Mouse (Mus musculus): ENCODE results near the gene Zfand2b. TPM values are rescaled to one million over a fixed set of nuclear protein-coding genes. Genes with fewer than 3 reads are reported as not detected.

The Zfand2b gene
- 36.7 and 38.0 TPM in 2 replicates for polyA plus RNA-seq (2014; fragmentation: Nextera tagmentation; extraction: Ambion mirVana)

DNA sequence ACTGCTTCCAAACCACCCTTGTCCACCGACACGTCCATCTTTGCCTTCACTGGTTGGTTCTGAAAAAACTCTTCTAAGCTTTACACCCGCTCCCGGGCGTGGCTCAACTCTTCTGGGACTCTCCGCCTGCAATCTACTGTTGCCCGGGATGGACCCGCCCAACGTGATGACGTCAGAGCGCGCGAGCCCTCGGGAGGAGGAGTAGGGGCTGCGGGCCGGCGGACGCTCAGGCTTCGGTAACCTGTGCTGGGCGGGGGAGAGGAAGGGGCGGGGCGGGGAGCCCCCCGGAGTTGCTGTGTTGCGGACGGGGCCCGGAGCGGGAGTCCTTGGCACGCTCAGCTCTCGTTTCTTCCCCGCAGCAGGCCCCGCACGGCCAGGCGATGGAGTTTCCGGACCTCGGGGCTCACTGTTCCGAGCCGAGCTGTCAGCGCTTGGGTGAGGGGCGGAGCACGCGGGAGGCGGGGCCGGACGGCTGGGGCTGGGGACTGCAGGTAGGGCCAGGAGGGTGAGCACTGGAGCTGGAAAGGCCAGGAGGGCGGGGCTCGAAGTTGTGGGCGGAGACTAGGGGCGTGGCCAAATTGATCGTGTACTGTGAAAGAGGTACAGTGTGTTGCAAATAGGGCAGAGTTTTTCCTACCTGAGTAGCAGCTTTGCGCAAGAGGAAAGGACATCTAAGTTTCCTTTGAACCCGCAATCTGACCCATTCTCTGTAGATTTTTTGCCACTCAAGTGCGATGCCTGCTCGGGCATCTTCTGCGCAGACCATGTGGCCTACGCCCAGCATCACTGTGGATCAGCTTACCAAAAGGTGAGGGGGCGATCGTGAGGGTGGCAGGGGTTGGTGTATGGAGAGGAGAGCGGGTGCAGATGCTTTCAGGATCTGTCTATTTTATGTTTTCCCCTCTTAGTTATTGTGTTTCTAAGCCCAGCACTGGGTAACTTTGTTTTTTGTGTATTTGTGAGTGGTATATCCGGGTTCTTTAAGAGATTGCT is at the start of gene Zfand2b:
Gene Zfand2b, plus strand, starts transcription at position 175 of the 993 bp plus-strand sequence.
- DNase-seq (ENCODE audit: low spot score): peak; percentile 92
- no peaks in the 10 kb centered on the region for H3K9me3 ChIP-seq (ENCODE audit: control insufficient read depth, low read length)
- peak within 1 kb of the TSS; percentile 80 for H3K9ac ChIP-seq
- peaks cover 9% of the 10 kb centered on the region for H3K4me1 ChIP-seq (replicated peaks; ENCODE audit: control insufficient read depth, insufficient read depth, low read length)
- no peaks in the 10 kb centered on the region for H3K27me3 ChIP-seq (ENCODE audit: control insufficient read depth, insufficient read depth, low read length)
- 1% methylated on average over 57 of the region's 59 CpGs for whole genome bisulfite sequencing
- ATAC-seq (ENCODE audit: low FRiP score): peak; percentile 97
- peak within 1 kb of the TSS; percentile 88 for H3K27ac ChIP-seq
- peak within 1 kb of the TSS; percentile 79 for H3K4me3 ChIP-seq (replicated peaks; ENCODE audit: low read length)
- peak within 1 kb of the TSS; percentile 68 for H3K4me2 ChIP-seq (replicated peaks)
- H3K36me3 ChIP-seq (replicated peaks; ENCODE audit: control insufficient read depth, insufficient read depth): peaks cover 39% of the 10 kb centered on the region

DNA sequence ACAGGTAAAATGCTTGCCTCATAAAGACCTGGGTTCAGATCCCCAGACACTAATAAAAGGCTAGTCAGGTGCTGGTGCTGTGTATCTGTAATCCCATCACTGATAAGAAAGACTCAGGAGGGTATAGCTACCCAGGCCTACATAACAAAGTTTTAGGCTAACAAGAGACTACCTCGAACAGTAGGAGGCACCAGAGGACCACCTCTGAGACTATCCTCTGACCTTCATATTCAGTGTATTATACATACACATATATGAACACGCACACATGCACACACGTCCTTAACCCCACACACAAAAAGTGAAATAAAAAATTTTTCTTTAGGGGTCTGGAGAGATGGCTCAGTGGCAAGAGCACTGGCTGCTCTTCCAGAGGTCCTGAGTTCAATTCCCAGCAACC is 46.2 kb upstream of the Zfand2b start:
- H3K4me3 ChIP-seq (replicated peaks; ENCODE audit: low read length): no peak overlapping the region
- DNase-seq (ENCODE audit: low spot score) (no peak), ATAC-seq (ENCODE audit: low FRiP score) (no peak)
- H3K4me2 ChIP-seq (replicated peaks): no peak overlapping the region
- H3K27me3 ChIP-seq (ENCODE audit: control insufficient read depth, insufficient read depth, low read length): no peaks in the 10 kb centered on the region
- peaks cover 3% of the 10 kb centered on the region; the same call in 1 of the 2 replicates for H3K4me1 ChIP-seq (replicated peaks; ENCODE audit: control insufficient read depth, insufficient read depth, low read length)
- H3K9me3 ChIP-seq (ENCODE audit: control insufficient read depth, low read length): no peaks in the 10 kb centered on the region
- 86% methylated on average over 3 of the region's 3 CpGs for WGBS
- H3K36me3 ChIP-seq (replicated peaks; ENCODE audit: control insufficient read depth, insufficient read depth): no peaks in the 10 kb centered on the region
- H3K9ac ChIP-seq: no peak overlapping the region
- no peak overlapping the region for H3K27ac ChIP-seq

DNA sequence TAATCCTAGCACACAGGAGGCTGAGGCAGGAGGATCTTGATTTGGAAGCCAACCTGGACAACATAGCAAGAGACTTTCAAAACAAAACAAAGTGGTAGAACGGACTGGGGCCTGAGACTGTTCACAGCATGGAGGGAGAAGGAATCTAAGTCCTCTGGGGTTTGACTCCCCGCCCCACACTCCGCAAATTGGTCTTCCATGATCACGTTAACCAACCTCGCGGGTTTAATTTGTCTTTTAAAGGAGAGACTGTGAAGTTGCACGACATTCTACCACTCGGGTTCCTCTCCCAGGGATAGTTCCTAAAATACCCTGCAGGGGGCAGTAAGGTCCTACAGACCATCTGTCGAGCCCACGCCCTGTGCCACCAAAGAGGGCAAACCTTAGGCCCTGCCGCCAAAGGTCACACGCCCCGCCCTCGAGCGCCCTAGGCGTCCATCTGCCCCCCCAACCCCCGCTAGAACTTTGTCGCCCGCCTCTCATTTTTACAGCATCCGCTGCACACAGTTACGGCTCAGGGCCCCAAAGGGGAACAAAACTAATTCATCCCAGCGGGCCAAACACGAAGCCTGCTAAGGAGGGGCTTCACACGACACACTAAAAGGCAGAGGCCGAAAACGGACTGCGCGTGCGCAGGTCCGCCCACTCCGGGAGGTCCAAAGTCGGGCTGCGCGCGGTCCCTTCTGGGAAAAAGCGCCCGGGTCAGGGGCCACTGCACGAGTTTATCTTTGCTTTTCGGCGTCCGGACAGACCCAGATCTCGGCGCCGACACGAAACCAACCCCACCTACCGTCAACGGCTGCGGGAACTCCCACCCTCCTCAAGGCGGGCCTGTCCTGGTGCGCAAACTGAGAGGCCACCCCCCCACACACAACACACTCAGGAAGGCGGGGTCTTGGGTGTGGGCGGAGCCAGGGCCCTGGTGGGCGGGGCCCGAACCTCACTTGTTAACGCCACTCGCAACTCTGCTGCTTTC is 43.8 kb upstream of the Zfand2b start, which contains the start of gene Nhej1:
Gene Nhej1, minus strand, starts transcription at position 855 of the 976 bp plus-strand sequence.
- H3K4me3 ChIP-seq (replicated peaks; ENCODE audit: low read length): peak within 1 kb of the TSS; percentile 58

DNA sequence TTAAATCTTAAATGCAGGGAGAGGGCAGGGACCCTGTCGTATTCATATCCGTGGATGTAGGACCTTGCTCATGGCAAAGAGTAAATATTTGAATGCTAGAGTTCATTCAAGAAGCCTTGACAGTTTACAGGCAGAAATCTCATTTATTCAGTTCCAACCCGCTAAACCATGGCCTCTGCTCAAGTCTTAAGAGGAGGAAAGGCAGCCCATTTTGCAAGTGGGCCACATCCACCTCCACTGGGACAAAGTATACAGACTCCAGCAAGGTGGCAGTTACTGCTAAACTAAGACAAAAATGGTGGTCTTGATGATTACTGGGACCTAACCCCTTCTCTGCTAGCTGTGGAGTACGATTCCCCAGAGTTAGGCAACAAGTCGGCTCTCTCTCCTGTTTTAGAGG is 43.0 kb upstream of the Zfand2b start:
- H3K4me1 ChIP-seq (replicated peaks; ENCODE audit: control insufficient read depth, insufficient read depth, low read length): peaks cover 3% of the 10 kb centered on the region; the same call in 1 of the 2 replicates
- peak overlapping the region; percentile 60 for H3K4me2 ChIP-seq (replicated peaks)
- no peaks in the 10 kb centered on the region for H3K36me3 ChIP-seq (replicated peaks; ENCODE audit: control insufficient read depth, insufficient read depth)
- 40% methylated on average over 5 of the region's 5 CpGs for WGBS
- ATAC-seq (ENCODE audit: low FRiP score) (no peak), DNase-seq (ENCODE audit: low spot score) (no peak)
- H3K9me3 ChIP-seq (ENCODE audit: control insufficient read depth, low read length): no peaks in the 10 kb centered on the region
- H3K4me3 ChIP-seq (replicated peaks; ENCODE audit: low read length): peak overlapping the region; percentile 58
- H3K9ac ChIP-seq: peak overlapping the region; percentile 64
- H3K27ac ChIP-seq: peak overlapping the region; percentile 92; the same call in 1 of the 2 replicates
- no peaks in the 10 kb centered on the region for H3K27me3 ChIP-seq (ENCODE audit: control insufficient read depth, insufficient read depth, low read length)

More for the DNA sequence above, 43.8 kb upstream of the Zfand2b start, which contains the start of gene Nhej1:
- Histone ChIP-seq H3K9ac (peak within 1 kb of the TSS; percentile 64), H3K36me3 (replicated peaks; ENCODE audit: control insufficient read depth, insufficient read depth) (no peaks in the 10 kb centered on the region), H3K27me3 (ENCODE audit: control insufficient read depth, insufficient read depth, low read length) (no peaks in the 10 kb centered on the region), H3K27ac (peak within 1 kb of the TSS; percentile 92), H3K9me3 (ENCODE audit: control insufficient read depth, low read length) (no peaks in the 10 kb centered on the region), H3K4me2 (replicated peaks) (peak within 1 kb of the TSS; percentile 60), H3K4me1 (replicated peaks; ENCODE audit: control insufficient read depth, insufficient read depth, low read length) (peaks cover 3% of the 10 kb centered on the region; the same call in 1 of the 2 replicates)
- DNase-seq (ENCODE audit: low spot score) (peak; percentile 98), ATAC-seq (ENCODE audit: low FRiP score) (peak; percentile 95)
- 2% methylated on average over 56 of the region's 56 CpGs for WGBS

DNA sequence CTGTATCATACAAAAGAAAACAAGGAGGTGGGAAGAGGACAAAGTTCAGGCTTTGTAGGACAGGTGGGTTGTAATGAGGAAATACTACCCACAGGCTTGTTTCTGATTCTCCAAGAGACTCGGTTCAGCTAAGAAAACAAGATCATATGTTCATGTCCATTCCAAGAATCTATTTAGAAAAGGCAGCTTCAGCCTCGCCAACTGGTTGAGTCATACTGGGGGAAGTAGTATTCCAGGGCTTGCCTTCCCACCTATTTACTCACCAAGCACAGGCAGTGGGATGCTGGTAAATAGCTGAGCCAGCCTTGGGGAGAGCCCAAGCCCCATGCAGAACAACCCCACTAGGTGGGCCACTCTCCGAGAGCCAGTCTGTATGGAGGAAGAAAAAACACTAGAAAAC is 39.8 kb upstream of the Zfand2b start:
- ATAC-seq (ENCODE audit: low FRiP score) (no peak), DNase-seq (ENCODE audit: low spot score) (no peak)
- H3K4me2 ChIP-seq (replicated peaks): no peak overlapping the region
- H3K4me3 ChIP-seq (replicated peaks; ENCODE audit: low read length): no peak overlapping the region
- H3K27ac ChIP-seq: no peak overlapping the region
- no peaks in the 10 kb centered on the region for H3K27me3 ChIP-seq (ENCODE audit: control insufficient read depth, insufficient read depth, low read length)
- H3K9ac ChIP-seq: no peak overlapping the region
- no peaks in the 10 kb centered on the region for H3K36me3 ChIP-seq (replicated peaks; ENCODE audit: control insufficient read depth, insufficient read depth)
- 77% methylated on average over 3 of the region's 3 CpGs for WGBS
- no peaks in the 10 kb centered on the region for H3K9me3 ChIP-seq (ENCODE audit: control insufficient read depth, low read length)
- H3K4me1 ChIP-seq (replicated peaks; ENCODE audit: control insufficient read depth, insufficient read depth, low read length): peaks cover 3% of the 10 kb centered on the region; the same call in 1 of the 2 replicates

DNA sequence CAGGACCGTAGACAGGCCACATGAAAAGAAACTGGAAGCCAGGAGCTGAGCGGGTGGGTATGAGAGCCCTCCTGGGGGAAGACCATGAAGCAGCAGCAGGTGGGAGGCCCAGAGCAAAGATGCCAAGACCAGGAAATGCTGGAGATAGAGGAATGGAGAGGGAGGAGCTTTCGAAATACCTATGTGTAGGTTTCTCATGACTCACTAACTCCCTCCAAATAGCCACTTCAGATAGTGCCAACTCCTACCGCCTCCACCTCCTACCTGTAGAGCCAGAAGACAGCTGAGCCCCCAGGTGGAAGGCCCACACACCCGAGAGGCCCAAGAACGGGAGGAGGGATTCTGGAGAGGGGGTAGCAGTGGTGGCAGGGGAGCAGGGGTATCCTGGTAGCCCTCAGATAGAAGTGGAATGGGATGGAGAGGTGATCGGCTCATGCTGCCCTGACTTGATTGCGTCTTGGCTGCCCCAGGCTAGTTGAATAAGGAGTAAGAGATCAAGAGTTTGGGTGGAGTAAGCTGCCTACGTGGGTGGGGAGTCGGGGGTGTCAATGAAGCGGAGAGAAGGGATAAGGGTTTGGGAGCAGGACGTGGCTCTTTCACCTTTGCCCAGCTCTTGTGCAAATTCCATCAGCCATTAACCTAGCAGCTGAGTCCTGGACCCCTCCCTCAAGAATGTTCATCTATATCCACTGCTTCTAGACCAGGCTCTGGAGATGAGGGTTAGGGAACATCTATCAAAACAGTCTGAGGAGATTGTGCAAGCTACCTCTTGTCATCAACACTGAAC is 34.8 kb upstream of the Zfand2b start, which contains the start of gene Slc23a3:
Gene Slc23a3, minus strand, starts transcription at position 470 of the 787 bp plus-strand sequence.
- no peak within 1 kb of the TSS for H3K4me3 ChIP-seq (replicated peaks; ENCODE audit: low read length)
- H3K4me1 ChIP-seq (replicated peaks; ENCODE audit: control insufficient read depth, insufficient read depth, low read length): no peaks in the 10 kb centered on the region
- ATAC-seq (ENCODE audit: low FRiP score): no peak
- H3K36me3 ChIP-seq (replicated peaks; ENCODE audit: control insufficient read depth, insufficient read depth): peaks cover 37% of the 10 kb centered on the region
- 74% methylated on average over 12 of the region's 12 CpGs for WGBS
- no peak for DNase-seq (ENCODE audit: low spot score)
- no peaks in the 10 kb centered on the region for H3K9me3 ChIP-seq (ENCODE audit: control insufficient read depth, low read length)
- H3K27me3 ChIP-seq (ENCODE audit: control insufficient read depth, insufficient read depth, low read length): no peaks in the 10 kb centered on the region
- H3K27ac ChIP-seq: no peak within 1 kb of the TSS
- no peak within 1 kb of the TSS for H3K9ac ChIP-seq
- H3K4me2 ChIP-seq (replicated peaks): no peak within 1 kb of the TSS

DNA sequence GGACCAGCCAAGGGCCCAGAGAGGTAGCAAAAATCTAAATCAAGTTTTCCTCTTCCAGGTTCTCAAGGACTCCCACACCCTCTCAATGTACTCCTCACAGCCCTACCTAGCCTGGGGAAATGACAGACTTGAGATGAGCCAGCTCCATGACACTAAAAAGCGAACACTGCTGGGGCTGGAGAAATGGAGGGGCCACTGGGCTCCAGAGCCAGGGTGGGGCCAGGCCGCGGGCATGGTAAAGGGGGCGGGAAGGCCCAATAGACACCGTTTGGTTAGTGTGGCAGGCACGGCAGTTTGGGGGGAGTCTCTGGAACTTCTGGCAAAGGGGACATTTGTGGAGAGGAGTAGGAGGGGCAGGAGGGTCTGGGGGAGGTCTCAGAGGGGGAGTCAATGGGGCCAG is 32.2 kb upstream of the Zfand2b start:
- Histone ChIP-seq H3K4me3 (replicated peaks; ENCODE audit: low read length) (no peak overlapping the region), H3K9me3 (ENCODE audit: control insufficient read depth, low read length) (no peaks in the 10 kb centered on the region), H3K4me1 (replicated peaks; ENCODE audit: control insufficient read depth, insufficient read depth, low read length) (peaks cover 9% of the 10 kb centered on the region), H3K27ac (no peak overlapping the region), H3K9ac (no peak overlapping the region), H3K4me2 (replicated peaks) (no peak overlapping the region), H3K36me3 (replicated peaks; ENCODE audit: control insufficient read depth, insufficient read depth) (peaks cover 47% of the 10 kb centered on the region), H3K27me3 (ENCODE audit: control insufficient read depth, insufficient read depth, low read length) (no peaks in the 10 kb centered on the region)
- DNase-seq (ENCODE audit: low spot score) (no peak), ATAC-seq (ENCODE audit: low FRiP score) (no peak)
- WGBS: 91% methylated on average over 6 of the region's 6 CpGs

DNA sequence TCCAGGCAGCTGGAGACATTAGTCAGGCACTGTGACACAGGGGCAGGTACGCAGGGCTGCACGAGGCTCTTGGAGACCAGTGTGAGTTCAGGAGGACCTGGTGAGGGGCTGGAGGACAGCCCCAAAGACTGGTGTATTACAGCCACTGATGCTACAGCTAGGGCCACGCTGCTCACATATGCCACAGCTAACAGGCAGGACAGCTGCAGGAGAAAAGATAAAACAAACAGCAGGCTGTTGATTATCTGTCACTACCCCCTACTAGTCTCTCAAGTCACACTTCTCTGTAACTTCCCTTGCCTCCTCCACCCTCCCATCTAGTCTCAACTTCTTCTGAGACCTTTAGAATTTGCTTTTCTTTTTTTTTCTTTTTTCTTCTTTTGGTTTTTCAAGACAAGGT is 31.7 kb upstream of the Zfand2b start:
- Histone ChIP-seq H3K4me2 (replicated peaks) (no peak overlapping the region), H3K9ac (no peak overlapping the region), H3K36me3 (replicated peaks; ENCODE audit: control insufficient read depth, insufficient read depth) (peaks cover 47% of the 10 kb centered on the region), H3K4me3 (replicated peaks; ENCODE audit: low read length) (no peak overlapping the region), H3K4me1 (replicated peaks; ENCODE audit: control insufficient read depth, insufficient read depth, low read length) (peaks cover 9% of the 10 kb centered on the region), H3K27me3 (ENCODE audit: control insufficient read depth, insufficient read depth, low read length) (no peaks in the 10 kb centered on the region), H3K9me3 (ENCODE audit: control insufficient read depth, low read length) (no peaks in the 10 kb centered on the region), H3K27ac (no peak overlapping the region)
- no peak for ATAC-seq (ENCODE audit: low FRiP score)
- no peak for DNase-seq (ENCODE audit: low spot score)
- 91% methylated on average over 3 of the region's 3 CpGs for WGBS
